Comparison of ENCODE assay signal across 10 mouse cellular contexts in genomic region chr14:20884691-20885090, GRCm38 (mm10). TPM values are rescaled to one million over a fixed set of nuclear protein-coding genes. Genes with fewer than 3 reads are reported as not detected.
A peak's percentile ranks its signal among the peaks of the same experiment; 100 is the strongest.
DNase-seq lines count a peak whose midpoint lies in the region; ATAC-seq and TF ChIP-seq lines count a peak whose summit lies in the region.
"Had no signal": no experiment of that assay in that cellular context is flagged by ENCODE, and none has a peak within 500 bp of the region (broad histone marks: within the 10 kb centered on the region; RNA-seq: fewer than 3 reads in every experiment).

No protein-coding gene starts in this region.

- no peak for TF ChIP-seq CTCF in kidney, postnatal 0 days (IDR thresholded peaks at IDR 0.05; ENCODE audit: low read depth)
- no peak for TF ChIP-seq CTCF in bone marrow, adult 2 months (IDR thresholded peaks at IDR 0.05; ENCODE audit: control insufficient read depth, insufficient read depth, low read length)
- no peak for TF ChIP-seq CTCF in liver, postnatal 0 days (IDR thresholded peaks at IDR 0.05; ENCODE audit: low read depth)

- WGBS in kidney, postnatal 0 days, result 79% methylated on average over 5 of the region's 5 CpGs
- WGBS in bone marrow, adult 2 months, result 44% methylated on average over 5 of the region's 5 CpGs
- 77% methylated on average over 5 of the region's 5 CpGs for WGBS in embryonic facial prominence, embryonic 15.5 days
- 42% methylated on average over 5 of the region's 5 CpGs for WGBS in liver, postnatal 0 days (ENCODE audit: insufficient replicate concordance)
- 83% methylated on average over 5 of the region's 5 CpGs for WGBS in forebrain, embryonic 16.5 days

- H3K4me1 ChIP-seq in kidney, postnatal 0 days (replicated peaks; ENCODE audit: insufficient read depth, low read length), result peaks cover 7% of the 10 kb centered on the region; the same call in 1 of the 2 replicates
- H3K4me1 ChIP-seq in bone marrow, adult 2 months (ENCODE audit: control insufficient read depth, insufficient read depth, low read length), result peaks cover 2% of the 10 kb centered on the region
- peaks cover 18% of the 10 kb centered on the region for H3K4me1 ChIP-seq in embryonic facial prominence, embryonic 15.5 days
- peaks cover 18% of the 10 kb centered on the region for H3K4me1 ChIP-seq in liver, postnatal 0 days (ENCODE audit: insufficient read depth)
- H3K4me1 ChIP-seq in forebrain, embryonic 16.5 days (replicated peaks; ENCODE audit: control insufficient read depth, insufficient read depth, low read length), result no peaks in the 10 kb centered on the region
- H3K4me1 ChIP-seq: hindbrain, embryonic 15.5 days had no signal

- H3K36me3 ChIP-seq in kidney, postnatal 0 days (ENCODE audit: insufficient read depth, low read length), result no peaks in the 10 kb centered on the region
- no peaks in the 10 kb centered on the region for H3K36me3 ChIP-seq in embryonic facial prominence, embryonic 15.5 days
- H3K36me3 ChIP-seq in liver, postnatal 0 days (replicated peaks; ENCODE audit: insufficient read depth, low read length), result no peaks in the 10 kb centered on the region
- no peaks in the 10 kb centered on the region for H3K36me3 ChIP-seq in forebrain, embryonic 16.5 days (ENCODE audit: control insufficient read depth, insufficient read depth)
- H3K36me3 ChIP-seq: hindbrain, embryonic 15.5 days; neural tube, embryonic 13.5 days had no signal

- no peak overlapping the region for H3K4me2 ChIP-seq in kidney, postnatal 0 days (ENCODE audit: low read length)
- H3K4me2 ChIP-seq in embryonic facial prominence, embryonic 15.5 days (replicated peaks), result no peak overlapping the region; the same call in 1 of the 2 replicates
- peak overlapping the region; percentile 65 for H3K4me2 ChIP-seq in liver, postnatal 0 days (ENCODE audit: low read depth, low read length)
- no peak overlapping the region for H3K4me2 ChIP-seq in forebrain, embryonic 16.5 days (ENCODE audit: low read length)
- H3K4me2 ChIP-seq: hindbrain, embryonic 15.5 days; neural tube, embryonic 13.5 days had no signal

- ATAC-seq in kidney, postnatal 0 days (replicated peaks; ENCODE audit: low FRiP score, low read depth), result no peak
- ATAC-seq in embryonic facial prominence, embryonic 15.5 days (ENCODE audit: insufficient number of reproducible peaks, low FRiP score, low TSS enrichment, low read depth), result no peak
- ATAC-seq in liver, postnatal 0 days, result peak; percentile 70
- ATAC-seq in forebrain, embryonic 16.5 days, result no peak

- H3K4me3 ChIP-seq in kidney, postnatal 0 days (replicated peaks; ENCODE audit: low read depth, low read length), result no peak overlapping the region
- no peak overlapping the region for H3K4me3 ChIP-seq in bone marrow, adult 2 months (replicated peaks; ENCODE audit: control insufficient read depth, low read depth, low read length)
- no peak overlapping the region for H3K4me3 ChIP-seq in embryonic facial prominence, embryonic 15.5 days (replicated peaks)
- peak overlapping the region; percentile 13; the same call in 1 of the 2 replicates for H3K4me3 ChIP-seq in liver, postnatal 0 days (ENCODE audit: low read depth, low read length)
- H3K4me3 ChIP-seq in forebrain, embryonic 16.5 days (replicated peaks; ENCODE audit: low read length), result no peak overlapping the region
- H3K4me3 ChIP-seq: hindbrain, embryonic 15.5 days; neural tube, embryonic 13.5 days had no signal

- H3K9ac ChIP-seq in kidney, postnatal 0 days (ENCODE audit: low read depth, low read length), result no peak overlapping the region
- no peak overlapping the region for H3K9ac ChIP-seq in embryonic facial prominence, embryonic 15.5 days
- H3K9ac ChIP-seq in liver, postnatal 0 days (replicated peaks), result peak overlapping the region; percentile 31; the same call in 1 of the 2 replicates
- H3K9ac ChIP-seq in forebrain, embryonic 16.5 days (replicated peaks; ENCODE audit: low read depth, low read length), result no peak overlapping the region
- H3K9ac ChIP-seq: hindbrain, embryonic 15.5 days; neural tube, embryonic 13.5 days had no signal

- H3K27me3 ChIP-seq in kidney, postnatal 0 days (ENCODE audit: insufficient read depth, low read length), result no peaks in the 10 kb centered on the region
- H3K27me3 ChIP-seq in embryonic facial prominence, embryonic 15.5 days, result no peaks in the 10 kb centered on the region
- no peaks in the 10 kb centered on the region for H3K27me3 ChIP-seq in liver, postnatal 0 days (ENCODE audit: insufficient read depth, low read length)
- H3K27me3 ChIP-seq in forebrain, embryonic 16.5 days (replicated peaks; ENCODE audit: control insufficient read depth, insufficient read depth, low read length), result no peaks in the 10 kb centered on the region
- H3K27me3 ChIP-seq: hindbrain, embryonic 15.5 days; neural tube, embryonic 13.5 days had no signal

- no peak for TF ChIP-seq POLR2A in bone marrow, adult 2 months (IDR thresholded peaks at IDR 0.05; ENCODE audit: borderline replicate concordance, control insufficient read depth, low read depth, low read length)

- no peaks in the 10 kb centered on the region for H3K9me3 ChIP-seq in kidney, postnatal 0 days (replicated peaks; ENCODE audit: low read length)
- H3K9me3 ChIP-seq in embryonic facial prominence, embryonic 15.5 days (replicated peaks), result no peaks in the 10 kb centered on the region
- H3K9me3 ChIP-seq in liver, postnatal 0 days (ENCODE audit: low read length), result no peaks in the 10 kb centered on the region
- H3K9me3 ChIP-seq in forebrain, embryonic 16.5 days (ENCODE audit: control insufficient read depth, low read length), result no peaks in the 10 kb centered on the region
- H3K9me3 ChIP-seq: hindbrain, embryonic 15.5 days; neural tube, embryonic 13.5 days had no signal

- no peak for DNase-seq in kidney, postnatal 0 days (ENCODE audit: low spot score)
- no peak for DNase-seq in kidney, adult 18-20 months
- no peak for DNase-seq in liver, postnatal 0 days
- DNase-seq in urinary bladder, adult 18-20 months (ENCODE audit: low spot score in 2 of 2), result no peak
- no peak for DNase-seq in gastrocnemius, postnatal 25 days

- H3K27ac ChIP-seq in kidney, postnatal 0 days, result peak overlapping the region; percentile 27; the same call in 1 of the 2 replicates
- peak overlapping the region; percentile 47 for H3K27ac ChIP-seq in bone marrow, adult 2 months (ENCODE audit: control insufficient read depth, insufficient read depth, low read depth, low read length, poor library complexity)
- H3K27ac ChIP-seq in embryonic facial prominence, embryonic 15.5 days (replicated peaks), result peak overlapping the region; percentile 65
- peak overlapping the region; percentile 80 for H3K27ac ChIP-seq in liver, postnatal 0 days (ENCODE audit: low read depth)
- no peak overlapping the region for H3K27ac ChIP-seq in forebrain, embryonic 16.5 days (ENCODE audit: low read length)
- H3K27ac ChIP-seq: hindbrain, embryonic 15.5 days; neural tube, embryonic 13.5 days had no signal

- TF ChIP-seq EP300 in liver, postnatal 0 days (IDR thresholded peaks at IDR 0.05; ENCODE audit: low read depth), result no peak

RNA-seq across cellular contexts. Expression of gene Vcl, which starts 44.5 kb away (rescaled TPM):
- 39.9 and 42.0 TPM in 2 replicates for polyA plus RNA-seq in kidney, postnatal 0 days (2015; fragmentation: Nextera tagmentation; extraction: Ambion mirVana)
- 31.5 and 59.2 TPM in 2 replicates for polyA plus RNA-seq in bone marrow, adult 2 months (2011; ENCODE audit: insufficient read depth, insufficient read length, low replicate concordance, missing spikeins)
- 49.6 and 51.7 TPM in 2 replicates for polyA plus RNA-seq in embryonic facial prominence, embryonic 15.5 days (2015; fragmentation: Nextera tagmentation; extraction: Ambion mirVana)
- 9.3 and 11.6 TPM in 2 replicates for polyA plus RNA-seq in liver, postnatal 0 days (2015; fragmentation: Nextera tagmentation; extraction: Ambion mirVana)
- polyA plus RNA-seq in forebrain, embryonic 16.5 days (2015; fragmentation: Nextera tagmentation; extraction: Ambion mirVana), result 11.4 and 13.0 TPM in 2 replicates
- total RNA-seq in gastrocnemius, postnatal 25 days (2021), result 10 to 100 TPM; 78.4 to 94.0 TPM

RNA-seq across cellular contexts. Expression of gene Plau, which starts 48.2 kb away (rescaled TPM):
- 70.2 and 74.7 TPM in 2 replicates for polyA plus RNA-seq in kidney, postnatal 0 days (2015; fragmentation: Nextera tagmentation; extraction: Ambion mirVana)
- polyA plus RNA-seq in bone marrow, adult 2 months (2011; ENCODE audit: insufficient read depth, insufficient read length, low replicate concordance, missing spikeins), result 1.8 and 6.9 TPM in 2 replicates
- 4.5 TPM in 2 replicates for polyA plus RNA-seq in embryonic facial prominence, embryonic 15.5 days (2015; fragmentation: Nextera tagmentation; extraction: Ambion mirVana)
- polyA plus RNA-seq in liver, postnatal 0 days (2015; fragmentation: Nextera tagmentation; extraction: Ambion mirVana), result 0.83 and 0.84 TPM in 2 replicates
- polyA plus RNA-seq in forebrain, embryonic 16.5 days (2015; fragmentation: Nextera tagmentation; extraction: Ambion mirVana), result 0.33 and 0.50 TPM in 2 replicates
- 10 to 100 TPM; 19.1 to 19.6 TPM for total RNA-seq in gastrocnemius, postnatal 25 days (2021)
